Mouse (Mus musculus): ENCODE measurements around the gene Med10. TPM values are rescaled to one million over a fixed set of nuclear protein-coding genes. Genes with fewer than 3 reads are reported as not detected.

The Med10 gene
- polyA plus RNA-seq, 1 experiment: 182 TPM

- TF ChIP-seq CTCF (IDR thresholded peaks at IDR 0.05; ENCODE audit: control insufficient read depth, insufficient read depth, insufficient replicate concordance, low read depth, low read length): no peak
- peak; percentile 75; the same call in 1 of the 2 replicates for TF ChIP-seq POLR2A (IDR thresholded peaks at IDR 0.05; ENCODE audit: control insufficient read depth, low read depth, low read length)
- Histone ChIP-seq H3K4me1 (ENCODE audit: control insufficient read depth, insufficient read depth, low read length) (peaks cover 2% of the 10 kb centered on the region; the same call in 1 of the 2 replicates), H3K27ac (ENCODE audit: control insufficient read depth, insufficient read depth, low read depth, low read length) (0 out of 2 replicates have a peak overlapping the region, but pooled peaks have one; percentile 56), H3K27me3 (ENCODE audit: control insufficient read depth, insufficient read depth, low read length) (no peaks in the 10 kb centered on the region), H3K4me3 (ENCODE audit: control insufficient read depth, low read depth, low read length) (peak overlapping the region; percentile 95), H3K36me3 (ENCODE audit: control insufficient read depth, insufficient read depth, low read length) (no peaks in the 10 kb centered on the region)
Observed at GRCm38 (mm10) chr13:69772358-69772757, 29.8 kb upstream of the Med10 start.

- no peak overlapping the region for H3K27ac ChIP-seq (ENCODE audit: control insufficient read depth, insufficient read depth, low read depth, low read length)
- TF ChIP-seq POLR2A (IDR thresholded peaks at IDR 0.05; ENCODE audit: control insufficient read depth, low read depth, low read length) (peak; percentile 26; the same call in 1 of the 2 replicates), CTCF (IDR thresholded peaks at IDR 0.05; ENCODE audit: control insufficient read depth, insufficient read depth, insufficient replicate concordance, low read depth, low read length) (no peak)
- peak overlapping the region; percentile 64 for H3K4me3 ChIP-seq (ENCODE audit: control insufficient read depth, low read depth, low read length)
- no peaks in the 10 kb centered on the region for H3K27me3 ChIP-seq (ENCODE audit: control insufficient read depth, insufficient read depth, low read length)
- H3K4me1 ChIP-seq (ENCODE audit: control insufficient read depth, insufficient read depth, low read length): peaks cover 2% of the 10 kb centered on the region
- H3K36me3 ChIP-seq (ENCODE audit: control insufficient read depth, insufficient read depth, low read length): no peaks in the 10 kb centered on the region
Observed at GRCm38 (mm10) chr13:69778221-69778620, 24.0 kb upstream of the Med10 start.

GRCm38 (mm10) chr13:69788704-69789103 is 13.5 kb upstream of the Med10 start:
- no peak overlapping the region for H3K4me3 ChIP-seq (ENCODE audit: control insufficient read depth, low read depth, low read length)
- H3K4me1 ChIP-seq (ENCODE audit: control insufficient read depth, insufficient read depth, low read length): no peaks in the 10 kb centered on the region
- no peaks in the 10 kb centered on the region for H3K27me3 ChIP-seq (ENCODE audit: control insufficient read depth, insufficient read depth, low read length)
- no peaks in the 10 kb centered on the region for H3K36me3 ChIP-seq (ENCODE audit: control insufficient read depth, insufficient read depth, low read length)
- TF ChIP-seq POLR2A (IDR thresholded peaks at IDR 0.05; ENCODE audit: control insufficient read depth, low read depth, low read length): no peak
- TF ChIP-seq CTCF (IDR thresholded peaks at IDR 0.05; ENCODE audit: control insufficient read depth, insufficient read depth, insufficient replicate concordance, low read depth, low read length): no peak
- H3K27ac ChIP-seq (ENCODE audit: control insufficient read depth, insufficient read depth, low read depth, low read length): no peak overlapping the region

- H3K27me3 ChIP-seq (ENCODE audit: control insufficient read depth, insufficient read depth, low read length): no peaks in the 10 kb centered on the region
- no peaks in the 10 kb centered on the region for H3K4me1 ChIP-seq (ENCODE audit: control insufficient read depth, insufficient read depth, low read length)
- H3K27ac ChIP-seq (ENCODE audit: control insufficient read depth, insufficient read depth, low read depth, low read length): no peak overlapping the region
- no peak overlapping the region for H3K4me3 ChIP-seq (ENCODE audit: control insufficient read depth, low read depth, low read length)
- no peaks in the 10 kb centered on the region for H3K36me3 ChIP-seq (ENCODE audit: control insufficient read depth, insufficient read depth, low read length)
- TF ChIP-seq POLR2A (IDR thresholded peaks at IDR 0.05; ENCODE audit: control insufficient read depth, low read depth, low read length): no peak
- TF ChIP-seq CTCF (IDR thresholded peaks at IDR 0.05; ENCODE audit: control insufficient read depth, insufficient read depth, insufficient replicate concordance, low read depth, low read length): no peak
Observed at GRCm38 (mm10) chr13:69791814-69792213, 10.4 kb upstream of the Med10 start.

GRCm38 (mm10) chr13:69792541-69793009 is 9.6 kb upstream of the Med10 start:
- H3K27ac ChIP-seq (ENCODE audit: control insufficient read depth, insufficient read depth, low read depth, low read length): no peak overlapping the region
- TF ChIP-seq CTCF (IDR thresholded peaks at IDR 0.05; ENCODE audit: control insufficient read depth, insufficient read depth, insufficient replicate concordance, low read depth, low read length) (no peak), POLR2A (IDR thresholded peaks at IDR 0.05; ENCODE audit: control insufficient read depth, low read depth, low read length) (no peak)

GRCm38 (mm10) chr13:69794808-69795207 is 7.4 kb upstream of the Med10 start:
- no peak for TF ChIP-seq POLR2A (IDR thresholded peaks at IDR 0.05; ENCODE audit: control insufficient read depth, low read depth, low read length)
- TF ChIP-seq CTCF (IDR thresholded peaks at IDR 0.05; ENCODE audit: control insufficient read depth, insufficient read depth, insufficient replicate concordance, low read depth, low read length): no peak
- H3K36me3 ChIP-seq (ENCODE audit: control insufficient read depth, insufficient read depth, low read length): no peaks in the 10 kb centered on the region
- no peak overlapping the region for H3K4me3 ChIP-seq (ENCODE audit: control insufficient read depth, low read depth, low read length)

More at GRCm38 (mm10) chr13:69792541-69793009, 9.6 kb upstream of the Med10 start:
- H3K27me3 ChIP-seq (ENCODE audit: control insufficient read depth, insufficient read depth, low read length): no peaks in the 10 kb centered on the region
- no peaks in the 10 kb centered on the region for H3K36me3 ChIP-seq (ENCODE audit: control insufficient read depth, insufficient read depth, low read length)
- no peaks in the 10 kb centered on the region for H3K4me1 ChIP-seq (ENCODE audit: control insufficient read depth, insufficient read depth, low read length)
- no peak overlapping the region for H3K4me3 ChIP-seq (ENCODE audit: control insufficient read depth, low read depth, low read length)

GRCm38 (mm10) chr13:69809681-69810611 is 7.8 kb downstream of the Med10 start:
- H3K27ac ChIP-seq (ENCODE audit: control insufficient read depth, insufficient read depth, low read depth, low read length): peak overlapping the region; percentile 87
- H3K4me1 ChIP-seq (ENCODE audit: control insufficient read depth, insufficient read depth, low read length): peaks cover 10% of the 10 kb centered on the region
- no peaks in the 10 kb centered on the region for H3K27me3 ChIP-seq (ENCODE audit: control insufficient read depth, insufficient read depth, low read length)
- TF ChIP-seq POLR2A (IDR thresholded peaks at IDR 0.05; ENCODE audit: control insufficient read depth, low read depth, low read length): peak; percentile 77
- TF ChIP-seq CTCF (IDR thresholded peaks at IDR 0.05; ENCODE audit: control insufficient read depth, insufficient read depth, insufficient replicate concordance, low read depth, low read length): no peak
- H3K36me3 ChIP-seq (ENCODE audit: control insufficient read depth, insufficient read depth, low read length): peaks cover 4% of the 10 kb centered on the region
- peak overlapping the region; percentile 95 for H3K4me3 ChIP-seq (ENCODE audit: control insufficient read depth, low read depth, low read length)

More at GRCm38 (mm10) chr13:69794808-69795207, 7.4 kb upstream of the Med10 start:
- Histone ChIP-seq H3K27ac (ENCODE audit: control insufficient read depth, insufficient read depth, low read depth, low read length) (no peak overlapping the region), H3K4me1 (ENCODE audit: control insufficient read depth, insufficient read depth, low read length) (no peaks in the 10 kb centered on the region), H3K27me3 (ENCODE audit: control insufficient read depth, insufficient read depth, low read length) (no peaks in the 10 kb centered on the region)

Data from testis, adult 2 months (tissue).